Mouse (Mus musculus) forebrain, embryonic 15.5 days (tissue): ENCODE data around the gene Slc41a1. TPM values are rescaled to one million over a fixed set of nuclear protein-coding genes. Genes with fewer than 3 reads are reported as not detected.

Experiments used
- ATAC-seq: fragments of 200-750 bp; cut with Nextera tagmentation; replicated peaks from 2 replicates; pipeline ENCODE4 v1.8.0; 2017; ENCODE audit warnings: mild to moderate bottlenecking, moderate TSS enrichment, moderate library complexity
- H3K27ac ChIP-seq: fragments of 300-500 bp; sonication (generic); replicated peaks from 2 replicates; pipeline ENCODE4 v1.5.1; 2015; ENCODE audit warnings: mild to moderate bottlenecking, inconsistent platforms
- H3K27me3 ChIP-seq: fragments of 300-500 bp; sonication (generic); 2 replicates; pipeline ENCODE4 v1.6.1; 2015; ENCODE audit warnings: inconsistent platforms
- H3K36me3 ChIP-seq: fragments of 300-500 bp; sonication (generic); 2 replicates; pipeline ENCODE4 v1.6.1; 2015; ENCODE audit warnings: mild to moderate bottlenecking, inconsistent platforms
- H3K4me1 ChIP-seq: fragments of 300-500 bp; sonication (generic); 2 replicates; pipeline ENCODE4 v1.6.1; 2015; ENCODE audit warnings: inconsistent platforms
- H3K4me2 ChIP-seq: fragments of 300-500 bp; sonication (generic); replicated peaks from 2 replicates; pipeline ENCODE4 v1.6.1; 2015; ENCODE audit warnings: mild to moderate bottlenecking, inconsistent platforms
- H3K4me3 ChIP-seq: fragments of 300-500 bp; sonication (generic); 2 replicates; pipeline ENCODE4 v1.5.1; 2015; ENCODE audit warnings: mild to moderate bottlenecking, inconsistent platforms
- H3K9ac ChIP-seq: fragments of 300-500 bp; sonication (generic); replicated peaks from 2 replicates; pipeline ENCODE4 v1.6.1; 2015; ENCODE audit warnings: mild to moderate bottlenecking, inconsistent platforms
- H3K9me3 ChIP-seq: fragments of 300-500 bp; sonication (generic); 2 replicates; pipeline ENCODE4 v1.6.1; 2016; ENCODE audit warnings: inconsistent platforms
- WGBS: fragments of 180-500 bp; shearing (Covaris S2); methylation state at CpG from one replicate; pipeline ENCODE4 v1.1.7; 2015; ENCODE audit warnings: mixed read lengths; 5-methylcytosine and 5-hydroxymethylcytosine counted together
- polyA plus RNA-seq: library from polyadenylated mRNA; unstranded; fragments of >200 nt; fragmentation: Nextera tagmentation; extraction: Ambion mirVana; gene quantifications from 2 replicates; pipeline ENCODE4 v1.2.1, GENCODE M21; 2015

The Slc41a1 gene
- 14.2 and 16.0 TPM in 2 replicates for polyA plus RNA-seq

DNA sequence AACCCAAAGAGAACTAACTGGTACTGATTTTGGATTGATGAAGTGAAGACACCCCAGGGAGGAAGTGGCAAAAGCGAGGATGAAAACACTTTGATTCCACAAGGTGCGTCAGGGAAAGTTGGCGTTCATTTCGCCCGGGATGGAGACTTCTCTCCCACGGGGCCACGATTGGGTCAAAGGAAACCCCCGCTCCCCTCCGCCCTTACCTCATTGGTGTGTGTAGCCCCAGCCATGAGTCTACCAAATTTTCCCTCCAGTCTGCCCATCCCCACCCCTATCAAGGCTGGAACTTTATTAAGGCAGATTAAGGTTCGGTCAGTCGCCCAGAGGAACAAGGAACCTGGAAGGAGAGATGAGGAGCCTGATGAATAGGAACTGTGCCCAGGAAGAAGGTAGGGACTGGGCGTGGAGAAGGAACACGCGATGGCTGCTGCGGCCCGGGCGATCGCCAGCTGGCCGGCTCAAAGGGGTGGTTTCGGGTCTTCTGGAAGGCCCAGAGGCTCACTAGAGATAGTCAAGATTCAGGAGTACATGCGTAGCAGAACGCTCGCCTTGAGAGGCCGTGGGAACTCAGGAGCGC lies at the start of gene Slc41a1:
Gene Slc41a1 (plus strand): TSS at position 287 of the 580 bp plus-strand sequence.
- Histone ChIP-seq H3K4me3 (peak within 1 kb of the TSS; percentile 69), H3K4me1 (peaks cover 36% of the 10 kb centered on the region), H3K4me2 (peak within 1 kb of the TSS; percentile 67), H3K27me3 (no peaks in the 10 kb centered on the region), H3K36me3 (no peaks in the 10 kb centered on the region; the same call in 1 of the 2 replicates), H3K9ac (peak within 1 kb of the TSS; percentile 80), H3K27ac (peak within 1 kb of the TSS; percentile 74), H3K9me3 (no peaks in the 10 kb centered on the region)
- no peak; the same call in 1 of the 2 replicates for ATAC-seq
- WGBS, result 2% methylated on average over 25 of the region's 25 CpGs

DNA sequence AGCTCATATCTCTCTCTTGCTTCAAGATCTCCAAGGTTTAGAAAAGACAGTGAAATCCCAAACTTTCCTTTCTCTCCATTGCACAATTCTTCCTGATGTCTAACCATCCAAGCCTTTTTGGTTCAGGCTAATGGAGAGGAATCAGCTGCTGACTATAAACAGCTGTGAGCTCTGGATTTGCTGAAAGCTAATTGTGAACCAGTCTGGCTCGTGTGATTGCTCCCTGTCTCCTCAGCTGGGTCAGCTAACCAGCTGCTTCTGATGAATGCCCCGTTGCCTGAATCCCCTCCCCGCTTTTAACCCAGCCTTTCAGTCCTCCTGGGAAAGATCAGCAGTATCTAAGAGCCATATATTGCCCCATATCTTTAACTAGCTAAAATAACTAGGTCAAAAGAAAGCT lies 32.7 kb upstream of the Slc41a1 start:
- WGBS, result 24% methylated on average over 3 of the region's 3 CpGs
- ATAC-seq, result 0 out of 2 replicates have a peak, but pooled peaks have one; percentile 26
- H3K36me3 ChIP-seq, result no peaks in the 10 kb centered on the region

DNA sequence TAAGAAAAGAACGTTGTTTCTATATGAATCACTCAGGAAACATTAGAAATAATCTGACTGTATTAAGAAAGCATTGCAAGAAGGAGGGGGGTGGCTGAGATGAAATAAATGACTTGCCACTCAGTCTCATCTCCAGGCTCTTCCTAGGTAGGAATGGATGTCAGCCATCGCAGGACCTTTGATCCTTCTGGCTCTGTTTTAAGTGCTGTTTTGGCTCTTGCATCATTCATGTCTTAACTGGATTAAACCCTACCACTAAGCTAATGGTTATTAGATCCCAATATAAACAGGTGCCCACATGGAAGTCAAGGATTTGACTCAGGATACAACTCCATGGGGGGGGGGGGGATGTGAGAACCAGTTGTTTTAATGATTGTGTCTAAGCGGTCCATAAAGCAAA lies 32.1 kb upstream of the Slc41a1 start:
- Histone ChIP-seq H3K4me1 (peaks cover 7% of the 10 kb centered on the region; the same call in 1 of the 2 replicates), H3K27ac (no peak overlapping the region), H3K4me2 (no peak overlapping the region), H3K27me3 (no peaks in the 10 kb centered on the region), H3K9ac (no peak overlapping the region), H3K4me3 (no peak overlapping the region), H3K9me3 (no peaks in the 10 kb centered on the region), H3K36me3 (no peaks in the 10 kb centered on the region)
- no peak for ATAC-seq
- 88% methylated on average over 3 of the region's 3 CpGs for WGBS

More for the DNA sequence above, 32.7 kb upstream of the Slc41a1 start:
- Histone ChIP-seq H3K9me3 (no peaks in the 10 kb centered on the region), H3K27me3 (no peaks in the 10 kb centered on the region), H3K4me1 (peaks cover 7% of the 10 kb centered on the region; the same call in 1 of the 2 replicates), H3K9ac (no peak overlapping the region), H3K27ac (no peak overlapping the region), H3K4me2 (no peak overlapping the region), H3K4me3 (no peak overlapping the region)

DNA sequence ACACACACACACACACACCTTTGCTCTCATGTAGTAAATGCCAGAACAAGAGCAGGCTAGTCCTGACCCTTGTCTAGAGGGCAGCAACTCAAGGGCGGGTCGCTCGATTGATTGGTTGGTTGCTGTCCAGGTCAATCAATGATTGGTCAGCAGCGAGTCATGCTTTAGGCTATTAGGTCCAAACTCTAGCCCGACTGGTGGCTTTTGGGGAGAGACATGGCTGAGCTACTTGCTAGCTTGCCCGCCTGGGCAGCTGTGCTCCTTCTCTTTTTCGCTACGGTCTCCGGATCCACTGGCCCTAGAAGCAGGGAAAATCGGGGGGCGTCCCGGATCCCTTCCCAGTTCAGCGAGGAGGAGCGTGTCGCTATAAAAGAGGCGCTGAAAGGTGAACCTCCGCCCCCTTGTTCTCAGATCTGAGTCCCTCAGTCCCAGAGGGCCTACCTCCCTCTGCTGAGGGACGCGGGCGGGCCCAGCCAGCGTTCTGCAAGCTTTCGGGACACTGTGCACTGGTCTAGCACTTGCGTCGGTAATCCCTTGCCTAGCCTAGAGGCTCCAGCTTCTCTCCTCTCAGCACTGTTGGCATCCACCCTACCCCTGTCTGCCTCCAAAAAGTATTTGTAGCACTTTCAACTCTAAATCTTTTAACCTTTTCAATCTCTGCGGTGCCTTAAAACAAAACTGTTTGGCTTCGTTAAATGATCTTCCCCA lies 29.9 kb upstream of the Slc41a1 start, which contains the start of gene Pm20d1:
Gene Pm20d1 (plus strand): TSS at position 180 of the 708 bp plus-strand sequence.
- Histone ChIP-seq H3K36me3 (no peaks in the 10 kb centered on the region), H3K4me2 (peak within 1 kb of the TSS; percentile 22), H3K9me3 (no peaks in the 10 kb centered on the region), H3K4me3 (0 out of 2 replicates have a peak within 1 kb of the TSS, but pooled peaks have one; percentile 6), H3K27ac (no peak within 1 kb of the TSS), H3K27me3 (no peaks in the 10 kb centered on the region), H3K9ac (0 out of 2 replicates have a peak within 1 kb of the TSS, but pooled peaks have one; percentile 2), H3K4me1 (peaks cover 7% of the 10 kb centered on the region; the same call in 1 of the 2 replicates)
- no peak for ATAC-seq
- 7% methylated on average over 26 of the region's 26 CpGs for WGBS

DNA sequence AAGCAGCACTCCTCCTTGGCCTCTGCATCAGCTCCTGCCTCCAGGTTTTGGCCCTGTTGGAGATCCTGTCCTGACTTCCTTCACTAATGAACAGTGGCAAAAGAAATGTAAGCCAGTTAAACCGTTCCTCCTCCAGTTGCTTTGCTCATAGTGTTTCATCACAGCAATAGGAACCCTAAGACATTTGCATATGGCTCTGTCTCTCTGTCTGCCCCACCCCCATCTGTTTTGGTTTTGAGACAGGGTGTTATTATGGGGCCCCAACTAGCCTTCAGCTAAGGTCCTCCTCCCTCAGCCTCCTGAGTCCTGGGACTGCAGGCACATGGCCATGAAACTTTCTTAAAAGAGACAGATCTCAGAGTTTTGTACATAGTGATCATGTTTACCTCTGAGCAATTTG lies 27.3 kb upstream of the Slc41a1 start:
- WGBS, result 61% methylated on average over 1 of the region's 1 CpGs
- Histone ChIP-seq H3K27ac (no peak overlapping the region), H3K27me3 (no peaks in the 10 kb centered on the region), H3K4me3 (no peak overlapping the region), H3K4me1 (peaks cover 7% of the 10 kb centered on the region; the same call in 1 of the 2 replicates), H3K9ac (no peak overlapping the region), H3K4me2 (no peak overlapping the region), H3K36me3 (no peaks in the 10 kb centered on the region), H3K9me3 (no peaks in the 10 kb centered on the region)
- ATAC-seq, result no peak

DNA sequence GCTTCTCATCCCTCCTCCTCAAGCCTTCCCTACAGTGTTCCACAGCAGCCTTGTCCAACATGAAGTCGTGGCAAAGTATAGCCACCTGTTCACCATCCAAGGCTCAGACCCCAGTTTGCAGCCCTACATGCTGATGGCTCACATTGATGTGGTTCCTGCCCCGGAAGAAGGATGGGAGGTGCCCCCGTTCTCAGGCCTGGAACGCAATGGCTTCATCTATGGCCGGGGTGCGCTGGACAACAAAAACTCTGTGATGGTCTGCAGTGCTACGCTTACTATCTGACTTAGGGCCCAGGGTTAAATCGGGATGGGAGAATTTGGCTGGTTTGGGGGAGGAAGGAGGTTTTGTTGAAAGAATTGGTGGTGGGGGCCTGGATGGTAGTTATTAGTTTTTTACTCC lies 26.2 kb upstream of the Slc41a1 start:
- ATAC-seq, result no peak
- WGBS, result 92% methylated on average over 8 of the region's 8 CpGs

DNA sequence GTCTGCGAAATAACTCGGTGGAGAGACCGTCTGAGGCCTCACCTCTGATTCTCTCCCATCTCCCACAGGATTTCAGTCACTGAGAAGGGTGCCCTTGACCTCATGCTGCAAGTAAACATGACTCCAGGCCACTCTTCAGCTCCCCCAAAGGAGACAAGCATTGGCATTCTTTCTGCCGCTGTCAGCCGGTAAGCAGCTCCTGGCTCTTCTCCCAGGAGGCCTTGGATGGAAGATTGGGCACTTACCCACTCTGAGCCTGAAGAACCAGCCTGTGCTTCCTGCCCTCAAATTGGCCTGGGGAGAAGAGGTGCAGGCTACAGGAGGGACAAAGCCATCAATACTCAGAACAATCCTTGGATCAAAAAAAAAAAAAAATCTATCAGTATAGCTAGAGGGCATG lies 24.6 kb upstream of the Slc41a1 start:
- ATAC-seq, result no peak
- no peaks in the 10 kb centered on the region for H3K27me3 ChIP-seq
- no peak overlapping the region for H3K9ac ChIP-seq
- no peaks in the 10 kb centered on the region for H3K9me3 ChIP-seq
- no peak overlapping the region for H3K4me2 ChIP-seq
- 79% methylated on average over 5 of the region's 5 CpGs for WGBS
- H3K4me3 ChIP-seq, result no peak overlapping the region
- no peak overlapping the region for H3K27ac ChIP-seq
- peaks cover 2% of the 10 kb centered on the region; the same call in 1 of the 2 replicates for H3K4me1 ChIP-seq
- no peaks in the 10 kb centered on the region for H3K36me3 ChIP-seq

More for the DNA sequence above, 26.2 kb upstream of the Slc41a1 start:
- no peak overlapping the region for H3K4me3 ChIP-seq
- H3K9me3 ChIP-seq, result no peaks in the 10 kb centered on the region
- H3K27ac ChIP-seq, result no peak overlapping the region
- H3K36me3 ChIP-seq, result no peaks in the 10 kb centered on the region
- H3K27me3 ChIP-seq, result no peaks in the 10 kb centered on the region
- peaks cover 7% of the 10 kb centered on the region; the same call in 1 of the 2 replicates for H3K4me1 ChIP-seq
- H3K9ac ChIP-seq, result no peak overlapping the region
- H3K4me2 ChIP-seq, result no peak overlapping the region

DNA sequence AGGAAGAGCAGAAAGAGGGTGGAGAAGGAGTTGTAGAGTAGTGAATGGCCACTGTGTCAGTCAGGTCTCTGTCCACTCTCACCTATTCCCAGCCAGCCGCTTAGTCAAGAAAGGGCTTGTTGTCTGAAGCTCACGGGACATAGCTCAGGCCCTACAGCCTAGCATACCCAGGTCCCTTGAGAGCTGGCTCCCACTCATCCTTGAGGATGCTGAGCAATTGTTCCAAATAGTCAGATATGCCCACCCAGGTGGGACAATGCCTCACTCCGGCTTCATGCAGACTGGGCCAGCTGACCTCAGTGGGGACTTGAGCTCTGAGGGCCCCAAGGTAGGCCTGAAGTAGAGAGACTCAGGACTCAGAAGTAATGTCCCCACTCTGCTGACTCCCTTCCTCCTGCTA lies 23.1 kb upstream of the Slc41a1 start:
- H3K27ac ChIP-seq, result no peak overlapping the region
- H3K27me3 ChIP-seq, result no peaks in the 10 kb centered on the region
- H3K9ac ChIP-seq, result no peak overlapping the region
- H3K36me3 ChIP-seq, result no peaks in the 10 kb centered on the region
- no peak overlapping the region for H3K4me2 ChIP-seq
- no peak overlapping the region for H3K4me3 ChIP-seq
- ATAC-seq, result no peak
- H3K4me1 ChIP-seq, result no peaks in the 10 kb centered on the region
- 97% methylated on average over 3 of the region's 3 CpGs for WGBS
- H3K9me3 ChIP-seq, result no peaks in the 10 kb centered on the region

DNA sequence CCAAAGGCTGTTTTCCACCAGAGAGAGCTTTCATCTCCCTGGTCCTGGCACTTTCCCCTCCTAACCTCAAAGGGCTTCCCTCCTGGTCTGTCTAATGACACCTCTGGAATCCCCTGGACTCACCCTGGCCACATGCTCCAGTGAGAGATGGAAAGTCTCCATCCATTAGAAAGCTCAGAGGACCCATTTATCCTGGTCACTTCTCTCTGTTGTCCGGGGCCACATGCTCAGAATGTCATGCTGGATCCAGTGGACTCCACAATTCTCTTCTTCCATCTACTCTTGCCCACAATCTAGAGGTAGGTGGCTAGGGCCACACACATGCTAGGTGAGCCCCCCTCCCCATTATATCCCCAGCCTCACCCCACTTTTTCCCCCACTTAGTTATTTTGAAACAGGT lies 18.3 kb upstream of the Slc41a1 start:
- no peaks in the 10 kb centered on the region for H3K4me1 ChIP-seq
- no peak overlapping the region for H3K27ac ChIP-seq
- whole genome bisulfite sequencing, result 81% methylated on average over 1 of the region's 1 CpGs
- H3K9ac ChIP-seq, result no peak overlapping the region
- no peak overlapping the region for H3K4me3 ChIP-seq
- no peaks in the 10 kb centered on the region for H3K9me3 ChIP-seq
- no peaks in the 10 kb centered on the region for H3K36me3 ChIP-seq
- no peak overlapping the region for H3K4me2 ChIP-seq
- H3K27me3 ChIP-seq, result no peaks in the 10 kb centered on the region
- no peak for ATAC-seq

DNA sequence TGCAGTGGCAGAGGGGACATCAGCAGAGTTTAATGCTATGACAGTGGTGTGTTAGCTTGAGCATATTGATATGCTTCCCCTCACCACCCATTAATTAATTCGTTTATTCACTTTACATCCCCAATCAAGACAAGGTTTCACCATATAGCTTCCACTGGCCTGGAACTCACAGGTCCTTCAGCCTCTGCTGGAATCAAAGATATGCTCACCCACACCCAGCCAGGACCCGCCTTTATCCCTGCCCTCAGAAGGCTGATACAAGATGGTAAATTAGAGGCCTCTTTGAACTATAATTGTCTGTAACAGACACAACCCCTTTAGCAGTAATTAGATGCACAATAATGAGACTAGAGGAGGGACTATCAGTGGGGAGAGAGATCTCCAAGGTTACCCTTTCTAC lies 17.6 kb upstream of the Slc41a1 start:
- no peaks in the 10 kb centered on the region for H3K27me3 ChIP-seq
- H3K4me3 ChIP-seq, result no peak overlapping the region
- no peaks in the 10 kb centered on the region for H3K9me3 ChIP-seq
- WGBS, result 50% methylated on average over 2 of the region's 2 CpGs
- no peaks in the 10 kb centered on the region for H3K36me3 ChIP-seq
- H3K4me1 ChIP-seq, result no peaks in the 10 kb centered on the region
- no peak for ATAC-seq
- no peak overlapping the region for H3K4me2 ChIP-seq
- no peak overlapping the region for H3K9ac ChIP-seq
- no peak overlapping the region for H3K27ac ChIP-seq

DNA sequence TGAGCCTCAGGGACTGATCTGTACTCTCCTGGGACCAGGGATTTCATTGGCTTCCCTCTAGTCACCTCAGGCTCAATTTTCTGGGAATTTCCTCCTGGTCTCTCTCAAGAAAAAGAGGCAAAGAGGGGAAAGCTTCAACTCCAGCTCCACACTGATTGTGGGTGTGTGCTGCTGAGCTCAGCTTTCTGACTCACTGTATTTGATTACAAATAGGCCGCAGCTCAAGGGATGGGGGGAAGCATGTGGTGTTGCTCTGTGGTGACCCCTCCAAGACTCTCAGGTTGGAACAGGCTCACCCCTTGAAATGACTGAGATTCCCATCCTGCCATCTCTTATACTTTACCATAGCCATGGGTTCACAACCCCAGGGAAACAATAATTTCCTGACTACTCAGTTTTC lies 15.9 kb upstream of the Slc41a1 start:
- H3K9ac ChIP-seq, result no peak overlapping the region
- no peaks in the 10 kb centered on the region for H3K36me3 ChIP-seq
- H3K27me3 ChIP-seq, result no peaks in the 10 kb centered on the region
- ATAC-seq, result no peak
- no peak overlapping the region for H3K4me3 ChIP-seq
- H3K4me2 ChIP-seq, result no peak overlapping the region
- H3K27ac ChIP-seq, result no peak overlapping the region
- 100% methylated on average over 1 of the region's 1 CpGs for WGBS
- H3K4me1 ChIP-seq, result no peaks in the 10 kb centered on the region
- H3K9me3 ChIP-seq, result no peaks in the 10 kb centered on the region

DNA sequence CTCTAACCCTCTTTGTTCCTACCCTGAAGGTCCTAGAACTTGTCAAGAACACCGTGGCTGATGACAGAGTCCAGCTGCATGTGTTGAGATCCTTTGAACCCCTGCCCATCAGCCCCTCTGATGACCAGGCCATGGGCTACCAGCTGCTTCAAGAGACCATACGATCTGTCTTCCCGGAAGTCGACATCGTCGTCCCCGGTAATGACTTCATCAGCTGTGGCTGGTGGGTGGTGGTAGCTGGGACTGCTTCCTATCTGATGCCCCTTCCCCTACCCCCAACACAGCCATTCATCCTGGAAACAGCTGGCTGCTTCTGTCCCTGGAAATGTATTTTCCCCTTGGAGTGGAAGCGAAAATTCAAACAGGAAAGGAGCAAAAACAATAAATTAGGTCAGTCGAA lies 15.3 kb upstream of the Slc41a1 start:
- 86% methylated on average over 9 of the region's 9 CpGs for WGBS
- Histone ChIP-seq H3K9me3 (no peaks in the 10 kb centered on the region), H3K36me3 (no peaks in the 10 kb centered on the region), H3K4me1 (0 out of 2 replicates have a peak, but pooled peaks cover 4% of the 10 kb centered on the region), H3K27me3 (no peaks in the 10 kb centered on the region), H3K4me3 (no peak overlapping the region), H3K4me2 (no peak overlapping the region), H3K9ac (no peak overlapping the region), H3K27ac (no peak overlapping the region)
- no peak for ATAC-seq
